Mouse (Mus musculus) stomach, embryonic 14.5 days (tissue): ENCODE measurements at regions not wholly inside any gene's neighbourhood (a gene's known extent, or its start where the extent isn't known, plus 50 kb on each side); places are given as distances from the start of the nearest gene placed in this dataset.

ENCODE experiments used
- ATAC-seq: fragments of 200-750 bp; cut with Nextera tagmentation; 2 replicates; pipeline ENCODE4 v1.8.0; 2017; ENCODE audit warnings: low read depth, moderate TSS enrichment; ENCODE audit not compliant: insufficient number of reproducible peaks, insufficient read depth, low FRiP score
- H3K27ac ChIP-seq: fragments of 300-500 bp; sonication (generic); 2 replicates; pipeline ENCODE4 v1.5.1; 2014; ENCODE audit warnings: mild to moderate bottlenecking, low read length, moderate library complexity, mixed read lengths
- H3K27me3 ChIP-seq: fragments of 300-500 bp; sonication (generic); 2 replicates; pipeline ENCODE4 v1.6.1; 2014; ENCODE audit warnings: low read length, control low read depth, mixed read lengths; ENCODE audit not compliant: control insufficient read depth, insufficient read depth
- H3K36me3 ChIP-seq: fragments of 300-500 bp; sonication (generic); 2 replicates; pipeline ENCODE4 v1.6.1; 2014; ENCODE audit warnings: mild to moderate bottlenecking, control low read depth, low read length, moderate library complexity, mixed read lengths; ENCODE audit not compliant: control insufficient read depth, insufficient read depth
- H3K4me1 ChIP-seq: fragments of 300-500 bp; sonication (generic); 2 replicates; pipeline ENCODE4 v1.6.1; 2014; ENCODE audit warnings: low read length, control low read depth, mixed read lengths; ENCODE audit not compliant: control insufficient read depth, insufficient read depth
- H3K4me2 ChIP-seq: fragments of 300-500 bp; sonication (generic); replicated peaks from 2 replicates; pipeline ENCODE4 v1.6.1; 2014; ENCODE audit warnings: low read depth, low read length, control low read depth
- H3K4me3 ChIP-seq: fragments of 300-500 bp; sonication (generic); 2 replicates; pipeline ENCODE4 v1.5.1; 2014; ENCODE audit warnings: low read depth, low read length, control low read depth
- H3K9ac ChIP-seq: fragments of 300-500 bp; sonication (generic); replicated peaks from 2 replicates; pipeline ENCODE4 v1.6.1; 2014; ENCODE audit warnings: low read depth, mild to moderate bottlenecking, control low read depth, low read length, moderate library complexity, mixed read lengths
- H3K9me3 ChIP-seq: fragments of 300-500 bp; sonication (generic); 2 replicates; pipeline ENCODE4 v1.6.1; 2016; ENCODE audit warnings: low read depth, low read length, control low read depth; ENCODE audit not compliant: control insufficient read depth
- WGBS: fragments of 180-500 bp; shearing (Covaris S2); extraction: QIAGEN DNeasy Blood & Tissue Kit; methylation state at CpG from one replicate; pipeline ENCODE4 v1.1.7; 2014; 5-methylcytosine and 5-hydroxymethylcytosine counted together

GRCm38 (mm10) chr13:37592149-37592548, 186.1 kb upstream of the Rreb1 start:
- no peak overlapping the region for H3K4me2 ChIP-seq
- 0 out of 2 replicates have a peak, but pooled peaks have one; percentile 37 for ATAC-seq
- WGBS: 76% methylated on average over 5 of the region's 5 CpGs

DNA sequence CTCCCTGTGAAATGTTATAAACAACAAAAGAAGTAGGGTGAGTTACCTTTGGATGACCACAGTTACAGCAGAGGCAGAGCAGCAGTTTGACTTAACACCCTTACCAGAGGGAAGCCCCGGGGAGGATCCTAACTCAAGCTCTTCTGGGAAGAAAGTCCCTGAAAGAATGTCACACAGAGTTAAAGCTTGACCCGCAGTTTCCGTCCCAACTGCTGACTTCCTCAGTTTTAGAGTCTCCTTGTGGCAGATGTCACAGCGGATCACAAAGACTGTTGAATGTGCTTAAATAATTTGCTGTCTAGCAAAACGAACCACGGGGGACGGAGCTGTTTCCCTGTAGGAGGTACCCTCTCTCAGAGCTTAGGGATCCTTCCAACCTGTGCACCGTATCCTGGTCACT, 183.0 kb upstream of the Rreb1 start:
- Histone ChIP-seq H3K9ac (no peak overlapping the region), H3K4me3 (no peak overlapping the region), H3K36me3 (no peaks in the 10 kb centered on the region), H3K4me2 (no peak overlapping the region), H3K27me3 (no peaks in the 10 kb centered on the region), H3K9me3 (no peaks in the 10 kb centered on the region), H3K27ac (no peak overlapping the region; the same call in 1 of the 2 replicates), H3K4me1 (peaks cover 2% of the 10 kb centered on the region; the same call in 1 of the 2 replicates)
- no peak for ATAC-seq
- WGBS: 32% methylated on average over 8 of the region's 8 CpGs

More at GRCm38 (mm10) chr13:37592149-37592548, 186.1 kb upstream of the Rreb1 start:
- H3K9ac ChIP-seq: no peak overlapping the region
- no peak overlapping the region for H3K27ac ChIP-seq
- H3K9me3 ChIP-seq: no peaks in the 10 kb centered on the region
- H3K27me3 ChIP-seq: no peaks in the 10 kb centered on the region
- peaks cover 2% of the 10 kb centered on the region; the same call in 1 of the 2 replicates for H3K4me1 ChIP-seq
- no peaks in the 10 kb centered on the region for H3K36me3 ChIP-seq
- no peak overlapping the region for H3K4me3 ChIP-seq

DNA sequence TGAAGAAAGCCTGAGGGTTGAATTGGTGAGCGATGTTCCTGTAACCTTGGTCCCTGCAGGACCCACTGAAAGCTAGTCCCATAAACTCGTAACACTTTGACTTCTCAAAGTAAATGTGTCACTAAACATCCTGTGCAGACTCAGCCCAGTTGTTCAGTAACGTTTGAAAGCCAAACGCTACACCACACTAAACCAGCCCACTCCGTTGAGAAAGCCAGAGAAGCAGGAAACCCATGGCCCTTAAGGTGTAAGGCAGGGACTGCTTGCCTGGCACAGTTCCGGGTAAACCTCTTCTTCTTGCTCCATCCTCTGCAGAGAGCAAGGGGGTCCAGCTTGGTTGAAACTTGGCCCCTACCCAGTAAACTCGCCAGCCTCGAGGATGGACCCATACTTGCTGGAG, 180.6 kb upstream of the Rreb1 start:
- Histone ChIP-seq H3K27ac (no peak overlapping the region), H3K27me3 (no peaks in the 10 kb centered on the region), H3K4me2 (no peak overlapping the region), H3K36me3 (no peaks in the 10 kb centered on the region), H3K4me3 (no peak overlapping the region), H3K9me3 (no peaks in the 10 kb centered on the region), H3K9ac (no peak overlapping the region), H3K4me1 (no peaks in the 10 kb centered on the region)
- WGBS: 62% methylated on average over 8 of the region's 8 CpGs
- no peak for ATAC-seq

GRCm38 (mm10) chr13:37598165-37598775, 179.9 kb upstream of the Rreb1 start:
- 67% methylated on average over 10 of the region's 10 CpGs for whole genome bisulfite sequencing
- no peak for ATAC-seq
- Histone ChIP-seq H3K4me2 (no peak overlapping the region), H3K27me3 (no peaks in the 10 kb centered on the region), H3K36me3 (no peaks in the 10 kb centered on the region), H3K4me3 (no peak overlapping the region), H3K9me3 (no peaks in the 10 kb centered on the region), H3K27ac (no peak overlapping the region), H3K9ac (no peak overlapping the region), H3K4me1 (no peaks in the 10 kb centered on the region)

DNA sequence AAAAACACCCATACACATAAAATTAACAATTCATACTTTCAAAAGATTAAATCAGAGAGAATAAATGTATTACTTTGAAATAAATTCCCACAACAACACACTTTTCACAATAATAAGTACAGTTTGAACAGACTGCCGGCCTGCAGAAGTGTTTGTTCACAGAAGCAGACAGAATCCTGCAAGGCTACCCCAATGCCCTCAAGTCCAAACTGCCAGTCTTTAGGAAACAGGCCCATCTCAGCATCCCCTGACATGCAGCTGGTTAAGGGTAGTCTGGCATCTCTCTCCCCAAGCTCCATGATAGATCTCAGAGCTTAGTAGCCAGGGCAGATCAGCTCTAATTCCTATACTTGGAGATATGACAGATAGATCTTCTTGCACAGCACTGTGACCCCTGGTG, 178.5 kb upstream of the Rreb1 start:
- no peaks in the 10 kb centered on the region for H3K36me3 ChIP-seq
- H3K9ac ChIP-seq: no peak overlapping the region
- no peaks in the 10 kb centered on the region for H3K9me3 ChIP-seq
- H3K27me3 ChIP-seq: no peaks in the 10 kb centered on the region
- no peak overlapping the region for H3K4me3 ChIP-seq
- no peak overlapping the region for H3K4me2 ChIP-seq
- no peak overlapping the region for H3K27ac ChIP-seq
- no peak for ATAC-seq
- H3K4me1 ChIP-seq: no peaks in the 10 kb centered on the region
- WGBS: 82% methylated on average over 1 of the region's 1 CpGs

- H3K36me3 ChIP-seq: no peaks in the 10 kb centered on the region
- H3K4me3 ChIP-seq: no peak overlapping the region
- H3K4me2 ChIP-seq: no peak overlapping the region
- ATAC-seq: no peak
- no peak overlapping the region for H3K9ac ChIP-seq
- no peak overlapping the region for H3K27ac ChIP-seq
- no peaks in the 10 kb centered on the region for H3K9me3 ChIP-seq
- no peaks in the 10 kb centered on the region for H3K27me3 ChIP-seq
- no peaks in the 10 kb centered on the region for H3K4me1 ChIP-seq
- 90% methylated on average over 9 of the region's 9 CpGs for WGBS
Observed at GRCm38 (mm10) chr13:37600172-37600571, 178.0 kb upstream of the Rreb1 start.

- H3K36me3 ChIP-seq: no peaks in the 10 kb centered on the region
- H3K4me1 ChIP-seq: no peaks in the 10 kb centered on the region
- H3K9ac ChIP-seq: no peak overlapping the region
- H3K27me3 ChIP-seq: no peaks in the 10 kb centered on the region
- WGBS: 78% methylated on average over 7 of the region's 7 CpGs
- H3K4me3 ChIP-seq: no peak overlapping the region
- no peaks in the 10 kb centered on the region for H3K9me3 ChIP-seq
- no peak overlapping the region for H3K4me2 ChIP-seq
- ATAC-seq: no peak
- H3K27ac ChIP-seq: no peak overlapping the region
Observed at GRCm38 (mm10) chr13:37601068-37601467, 177.1 kb upstream of the Rreb1 start.

- no peak overlapping the region for H3K4me3 ChIP-seq
- H3K4me2 ChIP-seq: no peak overlapping the region
- H3K4me1 ChIP-seq: no peaks in the 10 kb centered on the region
- H3K9ac ChIP-seq: no peak overlapping the region
- H3K9me3 ChIP-seq: no peaks in the 10 kb centered on the region
- WGBS: 50% methylated on average over 4 of the region's 4 CpGs
- no peak for ATAC-seq
- no peak overlapping the region for H3K27ac ChIP-seq
- no peaks in the 10 kb centered on the region for H3K36me3 ChIP-seq
- H3K27me3 ChIP-seq: no peaks in the 10 kb centered on the region
Observed at GRCm38 (mm10) chr13:37602256-37602655, 175.9 kb upstream of the Rreb1 start.
